Mouse (Mus musculus) thymus, postnatal 0 days (tissue): ENCODE results near the gene Kif1b. TPM values are rescaled to one million over a fixed set of nuclear protein-coding genes. Genes with fewer than 3 reads are reported as not detected.

Experiments used
- DNase-seq: peaks from one replicate; pipeline ENCODE4 v3.0.0-alpha.2; 2015; ENCODE audit warnings: low spot score
- polyA plus RNA-seq: library from polyadenylated mRNA; unstranded; fragments of >200 nt; fragmentation: Nextera tagmentation; extraction: Ambion mirVana; gene quantifications from 2 replicates; pipeline ENCODE4 v1.2.1, GENCODE M21; 2015

Gene Kif1b
- polyA plus RNA-seq, 1 experiment from 2014 or later: 10.5 TPM

- DNase-seq: no peak
Measured at GRCm38 (mm10) chr4:149317387-149317786, 9.9 kb upstream of the Kif1b start.

DNA sequence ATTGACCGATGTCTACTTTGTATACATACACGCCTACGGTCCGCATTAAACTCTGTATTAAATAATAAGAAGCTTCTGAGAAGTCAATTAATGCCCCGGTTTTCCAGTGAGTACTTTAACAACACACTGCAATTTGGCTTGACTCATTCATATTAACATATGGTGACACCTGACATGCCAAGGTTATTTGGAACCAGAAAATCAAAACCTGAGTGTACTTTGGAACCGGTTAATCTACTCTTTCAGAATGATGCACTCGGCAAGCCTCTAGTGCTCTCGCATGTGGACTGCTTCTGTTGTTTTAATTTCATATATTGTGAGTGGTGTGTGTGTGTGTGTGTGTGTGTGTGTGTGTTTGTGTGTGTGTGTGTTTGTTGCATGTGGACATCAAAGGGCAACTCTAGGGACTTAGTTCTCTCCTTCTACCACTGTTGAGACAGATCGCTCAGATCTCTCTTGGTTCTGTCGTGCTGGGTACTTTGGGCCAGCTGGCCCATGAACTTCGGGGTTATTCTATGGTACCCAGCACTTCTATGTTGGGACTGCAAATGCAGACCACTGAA lies 6.9 kb upstream of the Kif1b start:
- DNase-seq: no peak

GRCm38 (mm10) chr4:149313558-149314253 lies 6.2 kb upstream of the Kif1b start:
- DNase-seq: no peak

DNA sequence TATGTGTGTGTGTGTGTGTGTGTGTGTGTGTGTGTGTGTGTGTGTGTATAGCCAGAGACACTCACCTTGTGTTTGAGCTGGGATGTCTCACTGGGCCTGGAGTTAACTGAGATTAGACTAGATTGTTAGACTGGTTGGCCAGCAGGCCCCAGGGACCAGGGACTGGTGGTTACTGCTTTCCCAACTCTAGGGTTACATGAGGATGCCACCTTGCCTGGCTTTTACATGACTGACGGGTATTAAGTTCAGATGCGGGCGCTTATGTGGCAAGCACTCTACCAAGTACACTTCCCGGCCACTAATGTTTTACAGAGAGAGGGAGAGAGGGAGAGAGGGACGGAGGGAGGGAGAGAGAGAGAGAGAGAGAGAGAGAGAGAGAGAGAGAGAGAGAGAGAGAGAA lies 4.5 kb upstream of the Kif1b start:
- DNase-seq: no peak

DNA sequence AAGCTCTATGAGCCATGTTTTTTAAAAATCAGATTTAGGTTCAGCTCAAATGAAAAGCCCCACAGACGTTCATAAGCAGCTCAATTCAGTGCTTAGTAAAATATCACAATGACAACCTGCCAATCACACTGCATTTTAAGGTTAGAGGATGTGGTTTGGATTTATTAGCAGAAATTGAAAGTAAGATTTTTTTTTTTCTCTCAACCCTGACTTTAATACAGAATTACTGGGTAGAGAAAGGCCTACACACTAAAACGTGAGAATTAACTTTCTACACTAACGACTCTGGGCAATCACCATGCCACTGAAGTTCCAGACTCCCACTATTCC lies 963 bp upstream of the Kif1b start:
- no peak for DNase-seq

GRCm38 (mm10) chr4:149306712-149307595 lies 539 bp downstream of the Kif1b start:
- no peak for DNase-seq

DNA sequence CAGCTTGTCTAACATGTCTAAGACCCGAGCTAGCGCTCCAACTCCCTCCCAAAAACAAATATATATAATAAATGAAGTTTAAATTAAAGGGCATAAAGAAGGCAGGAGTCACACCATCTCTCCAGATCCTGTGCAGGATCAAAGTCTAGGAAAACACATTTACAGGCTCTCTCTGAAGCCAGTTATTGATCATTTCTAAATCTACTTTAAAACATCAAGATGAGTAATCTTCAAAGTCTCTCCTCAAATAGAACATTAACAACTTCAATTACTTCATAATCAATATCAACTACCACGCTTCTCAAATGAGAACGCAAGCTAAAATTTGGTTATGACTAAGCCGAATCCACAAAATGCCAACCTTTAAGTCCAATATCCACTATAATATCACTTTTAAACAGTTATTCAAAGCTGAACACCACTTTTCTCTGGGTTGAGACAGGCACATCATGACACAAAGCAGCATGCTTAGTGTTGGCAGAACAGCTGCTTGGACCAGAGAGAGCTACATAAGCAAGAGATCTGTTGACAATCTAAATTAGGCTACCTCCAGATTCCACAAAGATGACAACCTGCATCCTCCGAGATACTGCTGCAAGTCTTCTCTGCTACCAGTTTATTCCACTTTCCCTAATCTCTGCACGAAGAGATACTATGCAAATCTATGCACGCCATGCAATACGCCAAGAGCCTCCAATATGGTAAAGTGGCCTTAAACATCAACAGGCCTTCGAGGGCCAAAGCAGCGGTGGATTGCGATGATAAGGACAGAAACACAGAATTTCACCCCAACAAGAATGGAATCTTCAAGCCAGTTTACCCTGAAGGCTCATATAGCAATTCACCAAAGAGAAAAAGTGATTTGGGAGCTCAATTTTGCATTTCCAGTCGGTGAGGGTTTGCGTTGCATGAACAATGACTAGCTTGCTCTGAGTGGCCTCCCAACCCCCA lies 1.5 kb downstream of the Kif1b start:
- DNase-seq: no peak

- DNase-seq: no peak
Measured at GRCm38 (mm10) chr4:149304466-149304865, 3.0 kb downstream of the Kif1b start.

GRCm38 (mm10) chr4:149303502-149303901 lies 4.0 kb downstream of the Kif1b start:
- DNase-seq: no peak

GRCm38 (mm10) chr4:149302751-149303150 lies 4.7 kb downstream of the Kif1b start:
- no peak for DNase-seq

- DNase-seq: no peak
Measured at GRCm38 (mm10) chr4:149302136-149302535, 5.4 kb downstream of the Kif1b start.

- DNase-seq: no peak
Measured at GRCm38 (mm10) chr4:149296501-149296900, 11.0 kb downstream of the Kif1b start.

DNA sequence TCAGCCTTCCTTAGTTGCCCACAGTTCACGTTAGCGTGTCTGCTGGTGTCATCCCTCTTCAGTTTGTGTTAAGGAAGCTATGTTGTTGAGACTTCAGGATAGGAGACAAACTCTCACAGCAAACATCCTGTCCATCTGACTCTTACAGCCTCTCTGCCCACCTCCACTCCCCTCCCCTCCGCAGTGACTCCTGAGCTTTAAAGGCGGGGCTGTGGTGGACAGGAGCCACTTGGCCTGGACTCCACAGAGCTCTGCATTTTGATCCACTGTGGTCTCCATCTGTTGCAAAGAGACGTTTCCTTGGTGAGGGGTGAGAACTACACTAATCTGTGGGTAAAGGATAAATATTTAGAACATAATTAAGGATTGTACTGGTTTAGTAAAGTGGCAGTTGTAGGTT lies 14.5 kb downstream of the Kif1b start:
- DNase-seq: no peak

- no peak for DNase-seq
Measured at GRCm38 (mm10) chr4:149291061-149291460, 16.4 kb downstream of the Kif1b start.

GRCm38 (mm10) chr4:149290157-149290750 lies 17.2 kb downstream of the Kif1b start:
- DNase-seq: no peak

DNA sequence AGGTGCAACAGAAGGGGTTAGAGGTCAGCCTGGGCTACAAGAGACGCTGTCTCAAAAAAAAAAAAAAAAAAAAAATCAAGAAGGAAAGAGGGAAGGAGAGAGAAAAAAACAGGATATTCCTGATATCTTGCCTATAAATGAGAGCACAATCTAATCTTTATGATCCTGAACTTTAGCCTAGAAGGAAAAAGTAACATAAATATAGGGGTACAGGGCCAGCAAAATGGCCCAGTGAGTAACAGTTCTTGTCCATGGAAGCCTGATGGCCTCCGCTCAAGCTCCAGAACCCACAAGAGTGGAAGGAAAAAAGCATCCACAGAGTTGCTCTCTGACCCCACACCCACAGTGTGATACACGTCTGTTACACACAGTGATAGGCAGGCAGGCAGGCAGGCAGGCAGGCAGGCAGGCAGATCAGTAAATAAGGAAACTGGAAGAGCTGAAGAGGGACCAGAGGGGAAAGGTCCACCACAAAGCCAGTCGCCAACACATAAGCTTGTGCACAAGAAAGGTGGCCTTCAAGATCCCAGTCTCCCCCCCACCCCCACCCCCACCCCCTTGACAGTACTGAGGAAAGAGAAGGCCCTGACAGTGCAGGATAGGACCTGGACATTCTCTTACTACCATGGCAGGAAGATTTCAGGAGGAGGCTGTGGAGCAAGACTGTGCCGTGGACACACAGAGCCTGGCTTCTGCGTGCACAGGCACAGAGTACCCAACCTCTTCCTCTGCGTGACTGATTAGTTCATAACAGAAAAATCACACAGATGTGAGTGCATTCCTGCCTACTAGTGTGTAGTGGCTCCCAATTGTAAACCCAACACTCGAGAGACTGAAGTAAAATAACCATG lies 21.0 kb downstream of the Kif1b start:
- no peak for DNase-seq

- DNase-seq: no peak
Measured at GRCm38 (mm10) chr4:149285691-149286090, 21.8 kb downstream of the Kif1b start.

GRCm38 (mm10) chr4:149283018-149283417 lies 24.5 kb downstream of the Kif1b start:
- DNase-seq: no peak

DNA sequence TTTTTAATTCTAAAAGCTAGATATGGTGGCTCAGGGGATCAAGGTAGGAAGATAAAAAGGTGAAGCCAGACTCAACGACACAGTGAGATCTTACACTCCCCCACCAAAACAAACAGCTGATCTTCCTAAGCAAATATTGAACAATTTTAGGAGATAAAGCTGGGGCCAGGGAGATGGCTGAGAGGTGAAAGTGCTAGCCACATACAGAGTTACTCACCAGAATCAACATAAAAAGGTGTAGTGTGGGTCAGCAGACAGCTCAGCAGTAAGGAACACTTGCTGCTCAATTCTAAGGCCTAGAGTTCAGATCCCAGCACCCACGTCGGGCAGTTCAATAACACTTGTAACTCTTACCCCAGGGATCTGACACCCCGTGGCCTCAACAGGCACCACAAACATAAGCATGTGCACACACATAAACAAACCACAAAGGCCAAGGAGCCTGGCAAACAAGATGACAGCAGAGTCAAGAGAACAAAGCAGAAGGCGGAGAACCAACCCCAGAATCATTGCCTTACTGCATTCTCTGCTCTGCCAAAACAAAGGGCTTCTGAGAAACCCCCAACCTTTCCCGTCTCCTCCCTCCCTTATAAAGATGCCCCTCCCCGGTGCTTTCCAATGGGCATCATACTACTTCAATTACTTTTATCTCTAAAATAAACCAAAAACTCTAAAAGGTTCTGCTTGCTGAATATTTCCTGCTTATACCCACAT lies 25.3 kb downstream of the Kif1b start:
- DNase-seq: no peak
